Mouse (Mus musculus): ENCODE results near the gene Kcnip4.

The Kcnip4 gene

DNA sequence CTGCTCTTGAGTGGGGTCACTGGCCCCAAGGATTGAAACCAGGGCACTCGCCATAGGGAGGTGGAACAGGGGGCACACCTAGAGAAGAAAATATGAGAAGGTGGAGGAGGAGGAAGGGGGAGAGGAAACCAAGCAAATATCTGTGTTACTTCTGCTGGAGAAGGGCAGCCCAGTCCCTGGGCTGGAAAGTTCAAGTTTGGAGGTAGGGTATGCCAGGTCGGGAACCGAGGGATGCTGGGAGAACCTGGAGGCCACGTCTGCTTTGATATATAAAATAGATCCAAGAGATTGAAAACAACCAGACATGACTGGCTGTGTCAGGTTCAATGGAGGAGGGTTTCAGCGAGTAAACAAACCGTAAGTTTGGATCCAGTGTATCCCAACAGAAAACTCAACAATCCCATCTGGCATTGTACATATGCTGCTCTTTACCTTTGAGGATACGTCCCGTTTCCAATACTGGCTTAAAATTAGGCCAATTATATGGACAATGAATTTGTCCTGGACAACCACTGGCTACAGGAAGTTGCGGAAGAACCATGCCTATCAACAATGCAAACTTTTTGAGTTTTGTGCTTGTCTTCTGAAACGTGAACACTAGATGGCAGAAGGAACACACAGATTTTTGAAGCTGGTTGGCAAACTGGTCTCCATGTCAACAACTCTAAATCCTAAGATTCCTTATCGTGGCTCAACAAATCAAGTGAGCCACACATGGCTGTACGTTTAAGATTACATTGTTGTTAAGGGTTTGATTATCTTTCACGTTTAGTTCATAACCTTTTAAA lies 155.9 kb downstream of the Kcnip4 start:
- in situ Hi-C loops (cut with MboI; ENCODE audit: low sequenced_read_pairs) = no loop called here

DNA sequence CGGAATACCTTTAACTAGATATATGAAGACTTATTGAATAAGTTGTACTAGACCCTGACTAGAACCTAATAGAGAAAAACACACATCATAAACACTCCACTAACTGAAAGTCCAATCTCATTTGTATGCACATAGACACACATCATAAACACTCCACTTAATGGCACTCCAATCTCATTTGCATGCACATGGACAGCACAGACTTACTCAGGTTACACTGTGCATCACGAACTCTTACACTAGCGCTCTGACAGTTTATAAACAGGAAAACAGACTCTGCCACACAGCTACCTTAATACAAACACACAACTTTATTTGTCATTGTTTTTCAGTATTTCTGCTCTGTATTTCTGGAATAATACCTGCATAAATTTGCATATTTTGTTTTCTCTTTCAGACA lies 168.3 kb downstream of the Kcnip4 start:
- in situ Hi-C loops (cut with MboI; ENCODE audit: low sequenced_read_pairs) = no loop called here

DNA sequence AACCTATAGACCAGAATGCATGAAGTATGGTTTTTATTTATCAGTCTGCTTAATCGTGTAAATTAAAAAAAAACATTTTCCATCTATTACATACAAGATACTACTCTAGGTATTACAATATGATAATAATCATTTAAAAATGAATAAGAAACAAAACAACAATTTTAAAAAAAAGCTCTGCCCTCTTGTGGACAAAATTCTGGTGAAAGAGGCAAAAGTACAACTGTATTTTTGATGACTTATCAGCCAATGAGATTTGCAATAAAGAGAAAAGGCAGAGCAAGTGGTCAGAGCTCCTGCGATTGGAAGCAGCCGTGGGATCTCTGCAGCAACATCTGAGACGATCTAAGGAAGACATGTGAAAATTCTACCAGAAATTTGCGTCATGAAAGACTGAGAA lies 172.6 kb downstream of the Kcnip4 start:
- in situ Hi-C loops (cut with MboI; ENCODE audit: low sequenced_read_pairs) = no loop called here

DNA sequence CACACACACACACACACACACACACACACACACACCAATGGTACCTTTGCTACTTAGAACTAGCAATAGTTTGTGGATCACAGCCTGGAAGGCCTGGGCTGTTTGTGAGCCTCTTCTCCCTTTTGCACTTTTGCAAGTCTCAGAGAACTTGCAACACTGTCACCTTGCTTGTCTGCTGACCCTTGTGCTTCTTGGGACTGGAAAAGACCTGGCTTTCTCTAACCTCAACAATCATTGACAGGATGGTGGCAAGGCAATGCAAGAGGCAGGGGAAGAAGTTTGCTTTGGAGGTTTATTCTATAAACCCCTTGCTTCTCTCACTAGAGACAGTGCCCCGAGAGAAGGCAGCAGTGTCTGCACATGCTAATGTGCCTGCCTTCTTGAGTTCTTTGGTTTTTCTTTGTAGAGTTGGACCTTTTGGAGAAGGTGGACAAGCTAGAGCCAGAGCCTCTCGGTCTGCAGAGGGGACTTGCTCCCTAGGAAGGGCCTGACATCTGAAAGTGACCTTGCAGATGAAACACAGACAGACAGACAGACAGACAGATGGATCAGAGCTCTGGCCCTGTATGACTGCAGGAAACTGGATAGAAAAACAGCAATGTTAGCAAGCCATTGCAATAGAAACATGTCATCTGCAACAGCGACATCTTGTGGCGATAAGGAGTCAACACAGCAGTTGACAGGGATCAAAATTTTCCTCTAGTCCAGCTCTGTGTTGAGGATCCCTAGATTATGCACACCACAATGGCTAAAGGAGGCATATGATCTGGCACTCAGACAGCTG lies 174.4 kb downstream of the Kcnip4 start:
- in situ Hi-C loops (cut with MboI; ENCODE audit: low sequenced_read_pairs) = no loop called here

DNA sequence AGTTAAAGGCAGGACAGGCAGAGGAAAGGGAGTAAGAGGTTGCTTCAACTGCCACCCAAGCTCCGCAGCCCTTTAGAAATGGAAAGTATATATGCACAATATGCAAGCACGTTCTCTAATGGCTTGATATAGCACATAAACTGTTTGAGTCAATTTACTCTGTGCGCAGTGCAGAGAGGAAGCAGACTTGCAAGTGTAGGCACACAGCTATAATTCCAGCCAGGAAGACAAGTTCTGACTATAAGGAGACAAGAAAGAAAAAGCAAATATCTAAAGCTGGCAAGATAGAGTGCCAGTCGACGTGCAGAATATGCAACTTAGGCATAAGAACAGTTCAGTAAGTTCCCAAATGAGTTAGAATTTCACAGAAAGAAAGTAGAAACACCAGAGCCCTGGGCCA lies 175.2 kb downstream of the Kcnip4 start:
- in situ Hi-C loops (cut with MboI; ENCODE audit: low sequenced_read_pairs) = no loop called here

DNA sequence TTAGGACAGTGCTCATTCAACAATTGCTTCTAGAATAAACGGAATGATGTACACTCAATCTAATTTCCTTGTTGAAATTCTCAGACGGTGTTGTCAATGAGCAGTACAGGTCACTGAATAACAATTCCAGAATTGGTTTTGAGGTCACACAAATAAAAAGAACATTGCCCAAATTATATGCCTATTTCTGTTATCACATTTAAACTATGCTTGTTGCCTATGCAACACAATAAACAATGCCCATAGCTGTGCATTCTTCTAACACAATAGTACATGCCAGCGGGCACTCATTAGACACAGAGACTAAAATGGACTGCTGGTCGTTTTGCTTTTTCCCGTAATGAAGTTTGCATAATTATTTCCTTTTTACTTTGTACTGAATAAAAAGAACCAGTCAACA lies 176.2 kb downstream of the Kcnip4 start:
- in situ Hi-C loops (cut with MboI; ENCODE audit: low sequenced_read_pairs) = no loop called here

DNA sequence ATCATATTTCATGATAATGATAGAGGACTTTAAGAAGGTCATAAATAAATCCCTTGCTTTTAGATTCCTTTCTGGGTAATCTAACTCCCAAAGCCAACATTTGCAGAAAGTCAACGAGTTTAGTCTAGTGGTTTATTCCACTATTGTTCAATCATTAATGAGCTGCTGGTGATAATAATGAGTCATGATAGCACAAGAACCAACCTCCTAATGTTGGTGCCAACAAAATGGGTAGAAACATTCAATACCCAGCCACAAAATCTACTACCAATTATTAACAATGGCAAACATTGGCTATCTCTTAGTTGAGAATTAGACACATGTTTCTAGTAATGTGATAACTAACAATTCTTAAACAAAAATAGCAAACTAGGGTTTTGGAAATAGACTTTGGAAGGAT lies 180.1 kb downstream of the Kcnip4 start:
- in situ Hi-C loops (cut with MboI; ENCODE audit: low sequenced_read_pairs) = no loop called here

DNA sequence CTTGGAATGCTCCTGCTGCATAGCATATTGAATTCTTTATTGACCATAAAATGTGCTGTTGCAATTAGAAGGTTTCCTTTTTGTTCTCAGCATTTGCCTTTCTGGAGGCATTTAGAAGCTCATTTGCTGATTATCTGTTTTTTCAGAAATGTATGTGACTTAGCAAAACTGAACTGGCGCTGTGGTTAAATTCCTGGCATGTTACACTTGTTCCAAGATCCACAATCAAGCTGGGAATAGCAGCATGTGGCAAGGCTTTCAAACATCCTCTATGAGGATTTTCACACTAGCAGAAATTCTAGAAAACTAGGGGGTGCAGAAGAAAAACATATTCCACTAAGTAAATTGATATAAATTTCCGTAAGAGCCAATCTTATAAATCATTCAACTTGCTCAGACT lies 187.5 kb downstream of the Kcnip4 start:
- in situ Hi-C loops (cut with MboI; ENCODE audit: low sequenced_read_pairs) = no loop called here

DNA sequence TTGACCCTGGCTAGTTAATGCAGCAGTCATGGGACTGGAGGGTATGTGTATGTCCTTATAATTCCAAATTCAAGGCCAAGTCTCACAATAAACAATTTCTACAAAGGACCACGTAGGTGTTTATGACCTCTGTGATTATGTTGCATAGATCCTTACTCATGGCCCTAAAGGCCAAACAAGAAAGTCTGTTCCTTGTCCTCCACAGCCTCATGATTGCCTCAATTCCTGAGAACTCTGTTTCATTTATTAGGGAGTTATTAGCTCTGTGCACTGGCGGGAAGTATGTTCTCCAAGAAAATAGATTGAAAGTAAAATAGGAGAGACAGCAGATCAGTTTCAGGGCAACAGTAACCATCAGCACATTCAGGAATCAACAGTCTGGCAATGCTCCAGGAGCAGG lies 191.6 kb downstream of the Kcnip4 start:
- in situ Hi-C loops (cut with MboI; ENCODE audit: low sequenced_read_pairs) = no loop called here

DNA sequence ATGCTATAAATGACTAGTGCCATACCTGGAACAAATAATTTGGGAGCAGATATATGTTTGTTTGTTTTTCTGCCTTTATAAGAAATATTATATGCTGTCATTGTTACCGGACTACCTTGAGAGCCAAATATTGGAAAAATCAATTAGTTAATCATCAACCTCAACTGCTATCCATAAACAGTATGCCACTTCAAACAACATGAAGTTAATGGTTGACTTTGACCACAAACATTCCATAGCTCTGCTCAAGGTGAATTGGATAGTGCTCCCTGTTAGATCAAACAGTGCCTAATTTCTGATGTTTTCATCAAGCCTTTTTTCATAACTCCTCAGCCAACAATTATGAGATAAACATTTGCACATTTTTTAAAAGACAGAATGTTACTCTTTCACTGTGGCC lies 195.7 kb downstream of the Kcnip4 start:
- in situ Hi-C loops (cut with MboI; ENCODE audit: low sequenced_read_pairs) = no loop called here

DNA sequence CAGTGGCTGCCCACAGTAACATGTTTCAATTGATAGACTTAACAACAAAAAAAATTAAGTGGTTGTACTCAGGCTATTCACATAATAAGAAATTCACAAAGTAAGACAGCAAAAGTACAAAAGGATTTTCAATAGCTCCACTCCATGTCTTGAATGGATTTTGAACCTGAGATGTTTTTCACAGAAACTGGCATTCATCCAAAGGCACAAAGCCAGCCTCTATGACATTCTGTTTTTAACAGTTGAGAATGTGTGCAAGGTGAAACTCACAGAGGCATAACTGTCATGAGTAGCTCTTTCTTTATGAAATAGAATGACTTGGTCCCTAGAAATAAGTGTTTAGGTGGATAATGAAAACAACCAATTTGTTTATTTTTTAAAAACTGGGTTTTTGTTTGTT lies 206.0 kb downstream of the Kcnip4 start:
- in situ Hi-C loops (cut with MboI; ENCODE audit: low sequenced_read_pairs) = no loop called here

DNA sequence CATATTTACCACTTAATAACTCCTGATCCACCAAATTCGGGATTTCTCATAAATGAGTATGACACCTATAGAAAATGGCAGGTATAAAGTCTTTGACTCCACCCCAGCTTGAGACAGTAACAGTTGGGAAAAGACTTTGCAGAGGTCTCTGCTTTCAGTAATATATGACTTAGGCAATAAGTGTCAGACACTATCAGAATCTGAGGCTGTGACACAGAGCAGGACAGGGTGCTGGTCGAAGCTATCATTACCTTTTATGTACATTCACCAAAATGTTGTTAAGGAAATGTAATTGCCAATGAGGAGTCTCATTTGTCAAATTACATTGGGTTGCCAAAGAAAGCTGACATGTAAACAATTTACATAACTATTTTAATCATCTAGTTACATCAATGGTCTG lies 206.8 kb downstream of the Kcnip4 start:
- in situ Hi-C loops (cut with MboI; ENCODE audit: low sequenced_read_pairs) = no loop called here

DNA sequence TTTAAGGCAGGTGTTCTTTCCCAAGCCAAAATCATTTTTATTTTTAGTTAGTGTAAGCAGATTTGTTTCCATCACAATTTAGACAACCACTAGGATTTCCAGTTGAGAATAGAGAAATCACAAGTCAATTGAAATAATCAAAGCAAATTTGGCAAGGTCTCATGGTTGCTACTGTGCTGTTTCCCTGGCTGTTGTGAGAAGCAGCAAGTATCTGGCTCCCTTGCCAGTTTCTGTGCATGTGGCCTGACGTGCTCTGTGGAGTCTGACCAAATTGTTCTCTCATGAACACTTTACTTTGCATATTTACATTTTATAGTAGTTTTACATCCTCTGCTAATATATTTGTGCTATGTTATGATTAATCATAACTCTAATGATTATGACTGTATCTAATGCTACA lies 217.9 kb downstream of the Kcnip4 start:
- in situ Hi-C loops (cut with MboI; ENCODE audit: low sequenced_read_pairs) = no loop called here

DNA sequence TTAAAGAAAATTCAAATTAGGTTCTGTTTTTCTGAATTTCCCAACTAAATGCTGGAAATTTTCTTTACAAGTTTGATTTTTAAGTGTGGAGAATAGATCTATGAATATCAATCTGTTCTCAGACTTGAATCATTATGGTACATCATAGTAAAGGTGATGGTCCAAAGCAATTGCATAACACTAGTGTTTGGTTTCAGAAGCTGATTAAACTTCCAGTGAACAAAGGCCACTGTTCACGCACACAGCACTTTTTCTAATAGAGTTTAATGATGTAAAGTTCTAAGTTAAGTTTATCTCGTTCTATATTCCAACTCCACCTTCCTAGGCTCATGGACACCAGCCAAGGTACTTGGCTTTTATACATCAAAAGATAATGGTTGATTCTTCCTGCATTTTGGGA lies 219.4 kb downstream of the Kcnip4 start:
- in situ Hi-C loops (cut with MboI; ENCODE audit: low sequenced_read_pairs) = no loop called here

DNA sequence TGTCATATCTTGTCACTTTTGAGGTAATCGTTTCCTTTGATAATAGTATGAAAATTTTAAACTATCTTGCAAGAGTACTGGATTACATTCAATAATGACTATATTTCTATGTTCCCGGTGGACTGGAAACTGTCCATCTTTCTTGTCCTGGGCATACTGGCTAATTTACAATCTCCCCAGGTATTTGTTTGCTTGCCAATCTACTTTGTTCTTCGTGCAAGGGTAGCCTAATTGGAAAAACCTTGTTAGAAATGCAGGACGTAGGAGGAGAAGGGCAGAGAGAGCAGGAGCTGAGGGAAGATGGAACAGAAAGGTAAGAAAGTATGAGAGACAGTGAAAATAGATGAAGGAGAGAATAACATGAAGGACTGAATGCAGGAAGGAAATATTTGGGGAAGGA lies 226.1 kb downstream of the Kcnip4 start:
- in situ Hi-C loops (cut with MboI; ENCODE audit: low sequenced_read_pairs) = no loop called here

DNA sequence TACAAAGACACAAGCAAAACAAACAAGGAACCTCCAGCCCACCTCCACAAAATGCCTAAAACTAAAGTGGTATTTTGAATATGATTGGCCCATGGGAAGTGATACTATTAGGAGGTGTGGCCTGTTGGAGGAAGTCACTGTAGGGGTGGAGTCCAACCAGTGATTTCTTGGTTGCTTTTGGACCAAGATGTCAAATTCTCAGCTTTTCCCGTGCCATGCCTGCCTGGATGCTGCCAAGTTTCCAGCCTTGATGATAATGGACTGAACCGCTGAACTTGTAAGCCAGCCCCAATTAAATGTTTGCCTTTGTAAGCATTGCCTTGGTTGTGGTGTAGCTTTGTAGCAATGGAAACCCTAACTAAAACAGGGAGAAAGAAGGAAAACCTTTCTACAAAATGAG lies 232.3 kb downstream of the Kcnip4 start:
- in situ Hi-C loops (cut with MboI; ENCODE audit: low sequenced_read_pairs) = no loop called here

DNA sequence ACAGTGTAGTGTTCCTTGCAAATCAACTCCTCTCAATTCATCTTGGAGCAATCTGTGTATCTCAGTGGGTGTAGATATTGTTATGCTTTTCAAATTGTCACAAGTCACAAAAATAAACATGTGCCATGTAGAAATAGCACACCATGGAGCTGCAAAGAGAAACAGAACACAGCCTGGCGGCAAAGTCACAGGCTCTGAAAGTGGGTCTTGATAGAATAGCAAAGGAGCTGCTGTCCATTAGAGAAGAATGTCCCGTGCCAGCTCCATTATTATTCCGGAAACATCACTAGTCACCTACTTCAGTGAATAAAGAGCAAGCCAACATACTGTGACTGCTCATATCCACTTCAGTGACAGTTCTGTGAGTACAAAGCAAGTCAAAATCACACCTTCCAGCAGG lies 232.9 kb downstream of the Kcnip4 start:
- in situ Hi-C loops (cut with MboI; ENCODE audit: low sequenced_read_pairs) = no loop called here

DNA sequence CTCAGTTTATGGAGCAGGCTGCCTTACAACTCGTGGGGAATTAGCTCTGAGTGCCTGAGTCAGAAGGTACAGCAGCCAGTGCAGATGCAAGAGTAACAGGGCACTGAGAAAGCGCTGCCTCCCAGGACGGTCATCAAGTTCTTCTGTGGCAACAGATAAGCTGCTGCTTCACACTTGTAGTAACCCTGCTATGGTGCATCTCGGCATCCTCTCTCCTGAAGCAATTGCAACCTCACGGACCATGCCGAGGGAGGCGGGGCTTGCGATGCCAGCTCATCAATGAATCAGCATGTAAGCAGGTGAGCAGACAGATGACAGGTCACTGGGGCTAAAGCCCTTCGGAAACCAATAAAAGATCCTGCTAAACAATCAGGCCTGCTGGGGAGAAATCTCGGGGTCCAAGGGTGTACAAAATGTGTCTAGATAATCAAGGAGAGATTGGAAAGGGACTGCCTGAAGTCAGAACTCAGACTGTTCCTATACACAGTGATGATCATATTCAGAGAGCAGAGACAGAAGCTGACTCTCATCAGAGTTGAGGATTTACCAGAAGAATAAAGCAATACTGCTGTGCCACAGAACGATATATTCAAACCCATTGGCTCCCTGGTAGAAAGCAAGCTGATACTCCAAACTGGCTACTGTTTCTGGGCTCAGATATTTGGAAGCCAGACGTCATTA lies 239.1 kb downstream of the Kcnip4 start:
- in situ Hi-C loops (cut with MboI; ENCODE audit: low sequenced_read_pairs) = no loop called here

DNA sequence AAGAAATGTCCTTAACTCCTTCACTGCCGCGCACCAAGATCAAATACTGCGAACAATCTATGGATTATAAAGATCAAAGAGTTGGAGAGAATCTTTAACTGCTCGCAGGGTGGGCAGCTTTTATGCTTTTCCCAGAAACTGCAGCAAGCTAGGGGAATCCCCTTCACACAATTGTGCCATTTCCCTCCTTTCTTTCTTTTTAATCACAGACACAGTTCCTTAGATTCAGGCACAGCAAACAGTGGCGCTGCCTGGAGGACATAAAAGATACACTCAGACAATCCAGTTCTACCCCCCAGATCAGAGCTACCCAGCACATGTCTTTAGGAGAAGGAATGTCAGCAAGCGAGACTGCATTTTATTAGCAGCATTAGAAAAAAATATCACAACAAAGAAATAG lies 239.9 kb downstream of the Kcnip4 start:
- in situ Hi-C loops (cut with MboI; ENCODE audit: low sequenced_read_pairs) = no loop called here

DNA sequence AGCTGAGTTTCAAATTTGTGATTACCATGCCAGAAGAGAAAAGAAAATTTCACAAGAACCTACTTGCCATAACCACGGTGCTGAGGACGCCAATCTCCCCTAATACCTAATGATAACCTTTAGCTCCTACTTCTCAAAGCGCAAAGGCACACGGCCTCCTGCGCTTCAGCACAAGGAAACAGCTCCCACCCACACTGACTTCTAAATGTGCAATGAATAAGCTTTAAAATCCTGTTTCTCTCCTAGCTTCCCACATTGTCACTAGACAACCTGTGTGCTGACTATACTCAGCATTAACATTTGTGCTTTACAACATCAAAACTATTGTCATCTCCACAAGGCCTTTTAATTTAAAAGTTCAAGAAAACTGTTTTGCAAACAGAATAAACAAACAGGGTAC lies 241.3 kb downstream of the Kcnip4 start:
- in situ Hi-C loops (cut with MboI; ENCODE audit: low sequenced_read_pairs) = no loop called here

DNA sequence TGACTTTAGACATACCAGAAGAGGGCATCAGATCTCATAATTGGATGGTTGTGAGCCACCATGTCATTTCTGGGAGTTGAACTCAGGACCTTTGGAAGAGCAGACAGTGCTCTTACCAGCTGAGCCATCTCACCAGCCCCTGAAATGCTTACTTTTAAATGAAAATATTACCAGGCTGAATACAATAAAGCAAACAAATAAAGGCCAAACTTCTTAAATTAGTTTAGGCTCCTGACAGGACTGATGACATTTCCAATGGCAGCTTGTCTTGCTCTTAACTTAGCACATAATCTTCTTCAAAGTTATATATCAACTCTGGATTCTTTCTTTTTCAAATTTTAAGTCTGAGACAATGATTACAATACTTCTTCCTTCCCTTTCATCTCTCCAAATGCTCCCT lies 252.8 kb downstream of the Kcnip4 start:
- in situ Hi-C loops (cut with MboI; ENCODE audit: low sequenced_read_pairs) = no loop called here

DNA sequence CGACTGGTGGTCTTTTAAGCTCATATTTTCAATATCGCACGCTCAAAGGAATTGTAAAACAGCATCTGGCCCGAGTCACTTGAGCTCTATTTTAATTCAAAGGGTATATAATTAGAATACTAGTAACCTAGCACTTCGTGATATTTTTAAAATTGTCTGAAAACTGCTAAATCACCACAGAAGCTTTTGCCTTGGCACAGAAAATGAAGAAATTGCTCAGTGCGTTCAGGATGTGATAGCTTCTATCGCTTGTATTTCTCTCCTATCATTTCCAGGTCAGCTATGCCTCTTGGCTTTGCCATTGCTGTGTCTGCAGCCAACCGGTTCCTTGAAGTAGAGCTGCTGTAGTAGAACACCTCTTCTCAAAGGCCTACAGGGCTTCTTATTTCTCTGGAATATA lies 255.9 kb downstream of the Kcnip4 start:
- in situ Hi-C loops (cut with MboI; ENCODE audit: low sequenced_read_pairs) = no loop called here
